Mouse (Mus musculus) CH12.LX (cell line): ENCODE data around the gene Evpl.

Source experiments
- CHD2 ChIP-seq: IDR thresholded peaks from 2 replicates; pipeline ENCODE4 v1.6.1; 2011; ENCODE audit warnings: low read length, improper control_type of control experiment
- CTCF ChIP-seq, 2 experiments: IDR thresholded peaks in 1 of 2; conservative IDR thresholded peaks in 1 of 2; 2 replicates each; pipeline ENCODE4 v1.5.1; 2011 to 2012; ENCODE audit warnings: low read depth in 2 of 2, low read length in 2 of 2, improper control_type of control experiment in 1 of 2, inconsistent platforms in 1 of 2, mild to moderate bottlenecking in 1 of 2, moderate library complexity in 1 of 2
- ELF1 ChIP-seq: IDR thresholded peaks from 2 replicates; pipeline ENCODE4 v1.6.1; 2014; ENCODE audit warnings: low read depth, mild to moderate bottlenecking, inconsistent platforms, low read length, improper control_type of control experiment
- EP300 ChIP-seq: IDR thresholded peaks from 2 replicates; pipeline ENCODE4 v1.6.1; 2011; ENCODE audit warnings: low read length, improper control_type of control experiment
- JUND ChIP-seq: conservative IDR thresholded peaks from 2 replicates; pipeline ENCODE4 v1.6.1; 2011; ENCODE audit warnings: low read depth, low read length, improper control_type of control experiment
- MAX ChIP-seq: IDR thresholded peaks from 2 replicates; pipeline ENCODE4 v1.6.1; 2011; ENCODE audit warnings: low read length, improper control_type of control experiment
- POLR2A ChIP-seq: IDR thresholded peaks from 2 replicates; pipeline ENCODE4 v1.6.1; 2011; ENCODE audit warnings: low read depth, mild to moderate bottlenecking, improper control_type of control experiment, low read length
- USF1 ChIP-seq: IDR thresholded peaks from 2 replicates; pipeline ENCODE4 v1.6.1; 2014; ENCODE audit warnings: low read depth, mild to moderate bottlenecking, inconsistent platforms, low read length, improper control_type of control experiment
- ZC3H11A ChIP-seq: IDR thresholded peaks from 2 replicates; pipeline ENCODE4 v1.6.1; 2012; ENCODE audit warnings: low read depth, mild to moderate bottlenecking, inconsistent platforms, low read length, improper control_type of control experiment

DNA sequence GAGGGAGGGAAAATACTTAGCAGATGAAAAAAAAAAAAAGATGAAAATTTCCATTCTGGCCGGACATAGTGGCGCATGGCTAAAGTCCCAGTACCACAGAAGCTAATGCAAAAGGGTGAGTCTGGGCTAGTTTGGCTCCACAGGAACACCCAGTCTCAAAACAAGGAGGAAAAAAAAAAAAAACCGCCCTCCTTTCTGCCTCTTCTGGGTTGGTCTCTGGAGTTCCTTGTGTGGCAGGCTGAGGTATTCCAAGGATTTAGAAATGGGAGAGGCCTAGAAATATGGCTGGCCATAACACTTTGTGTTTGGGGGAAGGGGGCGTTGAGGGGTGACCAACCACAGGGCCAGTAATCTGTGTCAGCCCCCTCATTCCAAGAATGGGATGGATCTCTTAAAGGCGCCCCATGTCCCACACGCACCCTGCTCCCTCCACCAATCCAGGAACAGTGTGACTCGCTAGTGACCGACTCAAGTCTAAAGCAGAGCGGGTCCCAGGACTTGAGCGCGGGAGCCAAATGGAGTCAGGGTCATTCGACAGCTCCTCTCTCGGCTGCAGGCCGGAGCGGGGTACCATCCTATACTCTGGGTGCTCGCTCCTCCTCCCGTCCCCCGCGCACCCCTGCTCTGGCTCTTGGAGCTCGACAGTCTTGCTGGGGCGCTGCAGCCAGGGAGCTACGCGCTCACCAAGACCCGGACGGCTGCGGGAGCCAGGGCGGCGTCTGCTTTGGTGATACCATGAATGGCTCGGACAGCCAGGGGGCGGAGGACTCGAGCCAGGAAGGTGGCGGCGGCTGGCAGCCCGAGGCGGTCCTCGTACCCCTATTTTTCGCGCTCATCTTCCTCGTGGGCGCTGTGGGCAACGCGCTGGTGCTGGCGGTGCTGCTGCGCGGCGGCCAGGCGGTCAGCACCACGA lies 43.1 kb upstream of the Evpl start, which contains the start of gene Galr2:
- no peak for TF ChIP-seq ZC3H11A
- TF ChIP-seq POLR2A = no peak
- TF ChIP-seq CTCF (conservative IDR thresholded peaks at IDR 0.05 in 1 of 2, IDR thresholded peaks at IDR 0.05 in 1 of 2; ENCODE audit: low read depth in 2 of 2, low read length in 2 of 2) = no peak
- TF ChIP-seq EP300 = no peak
- TF ChIP-seq ELF1 = no peak
- TF ChIP-seq MAX = no peak
- TF ChIP-seq USF1 = no peak
- no peak for TF ChIP-seq CHD2
- no peak for TF ChIP-seq JUND
